Mouse (Mus musculus) retina, embryonic 14.5 days (tissue): ENCODE data around the gene Dbh.

Experiments used
- DNase-seq: peaks from one replicate; pipeline ENCODE4 v3.0.0-alpha.2; 2015; ENCODE audit warnings: low spot score

The Dbh gene

DNA sequence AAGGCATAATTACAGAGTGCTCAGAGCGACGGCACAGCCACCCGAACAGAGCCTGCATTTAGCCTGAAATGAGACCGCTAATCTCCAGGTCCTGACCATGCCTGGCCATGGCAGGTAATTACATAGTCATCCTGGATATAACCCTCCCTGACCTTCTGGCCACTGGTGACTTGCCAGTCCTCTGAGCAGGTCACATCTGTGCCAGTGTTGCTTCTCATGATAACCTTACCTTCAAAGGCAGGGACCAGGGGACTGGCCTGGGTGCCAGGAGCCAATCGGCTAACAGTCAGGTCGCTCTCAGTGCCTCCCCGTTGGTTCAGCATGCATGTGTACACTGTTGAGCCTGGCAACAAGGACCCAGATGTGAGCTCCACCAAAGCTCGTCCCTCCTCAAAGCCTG is 53.5 kb downstream of the Dbh start:
- DNase-seq = no peak

DNA sequence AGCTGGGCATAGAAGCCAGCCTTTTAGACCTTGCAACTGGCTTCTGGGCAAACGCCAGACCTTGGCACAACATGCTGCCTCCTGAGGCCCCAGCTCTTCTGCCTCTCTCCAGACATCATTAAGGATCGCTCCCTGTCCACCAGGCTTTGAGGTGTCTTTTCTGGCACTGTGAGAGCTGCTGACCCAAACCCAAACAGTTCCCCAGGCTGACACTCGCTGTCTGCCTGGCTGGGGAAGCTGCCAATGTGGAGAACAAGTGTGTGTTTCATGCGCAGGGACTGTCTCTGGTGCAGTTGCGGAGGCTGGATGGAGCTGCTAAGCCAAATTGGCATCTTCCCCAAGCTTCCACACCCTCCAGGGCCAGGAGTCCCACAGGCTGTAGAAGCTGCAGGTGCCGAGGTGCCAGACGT is 58.0 kb downstream of the Dbh start:
- DNase-seq = no peak

GRCm38 (mm10) chr2:27226572-27226971 is 61.5 kb downstream of the Dbh start:
- no peak for DNase-seq

DNA sequence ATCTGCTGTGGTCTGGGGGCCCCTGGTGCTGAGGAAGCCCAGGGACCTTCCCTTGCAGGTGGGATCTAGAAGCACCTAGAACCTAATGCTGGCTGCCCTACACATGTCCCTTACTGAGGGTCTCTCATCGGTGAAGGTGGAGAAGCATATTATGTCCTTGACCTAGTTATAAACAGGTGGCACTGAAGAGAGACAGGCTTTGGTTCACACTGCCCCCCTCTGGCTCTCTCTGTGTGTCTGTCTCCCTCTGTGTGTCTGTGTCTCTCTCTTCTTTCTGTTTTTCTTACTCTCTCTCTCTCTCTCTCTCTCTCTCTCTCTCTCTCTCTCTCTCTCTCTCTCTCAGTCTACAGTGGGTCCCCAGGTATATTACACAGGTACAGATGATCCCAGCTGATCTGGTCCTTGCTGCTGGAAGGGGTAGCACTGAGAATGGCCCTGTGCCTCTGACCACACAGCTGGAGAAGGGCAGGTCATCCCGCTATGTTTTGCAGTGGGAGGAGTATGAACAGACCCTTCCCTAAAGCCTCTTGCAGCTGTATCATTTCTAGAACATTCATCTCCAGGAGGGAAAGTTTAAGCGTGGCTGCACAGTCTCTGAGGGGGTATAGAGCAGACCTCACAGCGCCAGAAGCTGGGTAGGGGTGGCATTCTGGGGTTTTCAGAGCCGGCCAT is 63.9 kb downstream of the Dbh start:
- no peak for DNase-seq

DNA sequence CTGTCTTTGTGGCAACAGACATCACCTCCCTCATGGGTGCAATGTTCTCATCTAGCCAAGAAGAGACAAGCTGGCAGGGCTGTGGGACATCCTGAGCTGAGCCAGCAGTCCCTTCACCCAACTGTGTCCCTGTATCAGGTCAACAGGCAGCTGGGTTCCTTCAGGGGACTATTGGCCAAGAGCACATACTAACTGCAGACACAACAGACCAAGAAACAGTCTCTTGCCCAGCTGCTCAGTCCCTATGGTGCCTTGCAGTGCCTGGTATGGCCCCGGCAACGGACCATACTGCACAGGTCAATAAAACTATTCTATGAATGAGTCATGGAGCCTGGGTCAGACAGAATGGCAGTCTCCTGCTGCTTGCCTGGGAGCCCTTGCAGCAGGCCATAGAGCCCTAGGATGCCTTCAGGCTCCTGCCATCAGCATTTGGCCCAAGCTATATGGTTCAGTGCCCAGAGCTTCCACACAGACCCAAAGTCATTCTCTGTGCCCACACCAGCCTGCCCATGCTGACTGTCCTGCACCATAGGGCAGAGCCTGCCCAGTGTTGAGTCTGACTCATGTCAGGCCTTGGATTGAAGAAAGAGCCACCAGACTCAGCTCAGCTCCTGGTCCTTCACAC is 64.6 kb downstream of the Dbh start:
- DNase-seq = no peak

DNA sequence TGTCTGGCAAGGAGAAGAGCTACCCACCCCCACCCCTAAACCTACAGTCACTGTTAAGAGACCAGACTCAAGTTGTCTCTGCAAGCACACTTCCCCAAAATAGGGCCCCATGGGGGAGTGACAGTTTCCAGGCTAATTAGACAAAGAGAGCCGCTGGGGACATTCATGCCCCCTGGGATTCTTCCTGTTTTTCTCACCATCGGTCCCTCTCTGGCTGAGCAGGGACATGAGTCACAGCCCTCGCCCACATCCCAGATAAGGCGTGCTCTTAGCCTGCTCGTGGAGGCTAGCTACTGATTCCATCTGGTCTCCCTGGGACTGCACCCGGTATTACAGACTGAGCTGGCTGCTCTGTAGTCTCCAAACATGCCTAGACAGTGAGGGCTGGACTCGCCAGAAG is 67.3 kb downstream of the Dbh start:
- DNase-seq = no peak
